Mouse (Mus musculus): Measurements from ENCODE around the gene Hoxc8. TPM values are rescaled to one million over a fixed set of nuclear protein-coding genes. Genes with fewer than 3 reads are reported as not detected.

The Hoxc8 gene
- polyA plus RNA-seq, 1 experiment from 2014 or later: not detected

GRCm38 (mm10) chr15:103000501-103000901, 10.1 kb downstream of the Hoxc8 start:
- Histone ChIP-seq H3K4me2 (ENCODE audit: low read depth, low read length) (0 out of 2 replicates have a peak overlapping the region, but pooled peaks have one; percentile 4), H3K27ac (ENCODE audit: low read length) (no peak overlapping the region), H3K27me3 (ENCODE audit: control insufficient read depth, insufficient read depth, low read length) (peaks cover 92% of the 10 kb centered on the region), H3K9ac (ENCODE audit: low read length) (no peak overlapping the region), H3K4me3 (ENCODE audit: low read length) (no peak overlapping the region), H3K9me3 (replicated peaks; ENCODE audit: control insufficient read depth, low read length) (no peaks in the 10 kb centered on the region), H3K36me3 (ENCODE audit: control insufficient read depth, insufficient read depth) (no peaks in the 10 kb centered on the region), H3K4me1 (ENCODE audit: control insufficient read depth, insufficient read depth, low read length) (peaks cover 10% of the 10 kb centered on the region; the same call in 1 of the 2 replicates)
- no peak for ATAC-seq (replicated peaks; ENCODE audit: extremely low read depth, insufficient read depth, low FRiP score)
- WGBS: 16% methylated on average over 24 of the region's 24 CpGs

- H3K4me1 ChIP-seq (ENCODE audit: control insufficient read depth, insufficient read depth, low read length): peaks cover 10% of the 10 kb centered on the region; the same call in 1 of the 2 replicates
- no peaks in the 10 kb centered on the region for H3K9me3 ChIP-seq (replicated peaks; ENCODE audit: control insufficient read depth, low read length)
- no peak overlapping the region for H3K27ac ChIP-seq (ENCODE audit: low read length)
- no peak overlapping the region for H3K9ac ChIP-seq (ENCODE audit: low read length)
- ATAC-seq (replicated peaks; ENCODE audit: extremely low read depth, insufficient read depth, low FRiP score): 0 out of 2 replicates have a peak, but pooled peaks have one; percentile 37
- no peaks in the 10 kb centered on the region for H3K36me3 ChIP-seq (ENCODE audit: control insufficient read depth, insufficient read depth)
- H3K4me3 ChIP-seq (ENCODE audit: low read length): no peak overlapping the region
- peak overlapping the region; percentile 6; the same call in 1 of the 2 replicates for H3K4me2 ChIP-seq (ENCODE audit: low read depth, low read length)
- 34% methylated on average over 2 of the region's 2 CpGs for WGBS
- H3K27me3 ChIP-seq (ENCODE audit: control insufficient read depth, insufficient read depth, low read length): peaks cover 93% of the 10 kb centered on the region
These were observed 11.0 kb downstream of the Hoxc8 start for GRCm38 (mm10) chr15:103001370-103001769.

GRCm38 (mm10) chr15:103002156-103002555, 11.7 kb downstream of the Hoxc8 start:
- Histone ChIP-seq H3K27ac (ENCODE audit: low read length) (no peak overlapping the region), H3K9ac (ENCODE audit: low read length) (no peak overlapping the region)

GRCm38 (mm10) chr15:103002821-103003448, 12.5 kb downstream of the Hoxc8 start:
- H3K4me2 ChIP-seq (ENCODE audit: low read depth, low read length): no peak overlapping the region
- H3K27ac ChIP-seq (ENCODE audit: low read length): no peak overlapping the region
- H3K4me1 ChIP-seq (ENCODE audit: control insufficient read depth, insufficient read depth, low read length): peaks cover 10% of the 10 kb centered on the region; the same call in 1 of the 2 replicates
- no peak for ATAC-seq (replicated peaks; ENCODE audit: extremely low read depth, insufficient read depth, low FRiP score)
- H3K4me3 ChIP-seq (ENCODE audit: low read length): no peak overlapping the region
- WGBS: 21% methylated on average over 13 of the region's 13 CpGs
- H3K9ac ChIP-seq (ENCODE audit: low read length): no peak overlapping the region
- H3K27me3 ChIP-seq (ENCODE audit: control insufficient read depth, insufficient read depth, low read length): peaks cover 94% of the 10 kb centered on the region
- H3K9me3 ChIP-seq (replicated peaks; ENCODE audit: control insufficient read depth, low read length): no peaks in the 10 kb centered on the region
- H3K36me3 ChIP-seq (ENCODE audit: control insufficient read depth, insufficient read depth): no peaks in the 10 kb centered on the region

More at GRCm38 (mm10) chr15:103002156-103002555, 11.7 kb downstream of the Hoxc8 start:
- Histone ChIP-seq H3K4me2 (ENCODE audit: low read depth, low read length) (no peak overlapping the region), H3K4me3 (ENCODE audit: low read length) (no peak overlapping the region), H3K36me3 (ENCODE audit: control insufficient read depth, insufficient read depth) (no peaks in the 10 kb centered on the region), H3K4me1 (ENCODE audit: control insufficient read depth, insufficient read depth, low read length) (peaks cover 10% of the 10 kb centered on the region; the same call in 1 of the 2 replicates), H3K9me3 (replicated peaks; ENCODE audit: control insufficient read depth, low read length) (no peaks in the 10 kb centered on the region), H3K27me3 (ENCODE audit: control insufficient read depth, insufficient read depth, low read length) (peaks cover 94% of the 10 kb centered on the region)
- ATAC-seq (replicated peaks; ENCODE audit: extremely low read depth, insufficient read depth, low FRiP score): no peak
- WGBS: 40% methylated on average over 4 of the region's 4 CpGs

- WGBS: 3% methylated on average over 17 of the region's 17 CpGs
- H3K9me3 ChIP-seq (replicated peaks; ENCODE audit: control insufficient read depth, low read length): no peaks in the 10 kb centered on the region
- H3K4me1 ChIP-seq (ENCODE audit: control insufficient read depth, insufficient read depth, low read length): peaks cover 4% of the 10 kb centered on the region; the same call in 1 of the 2 replicates
- H3K4me3 ChIP-seq (ENCODE audit: low read length): no peak overlapping the region
- no peaks in the 10 kb centered on the region for H3K36me3 ChIP-seq (ENCODE audit: control insufficient read depth, insufficient read depth)
- H3K27me3 ChIP-seq (ENCODE audit: control insufficient read depth, insufficient read depth, low read length): peaks cover 90% of the 10 kb centered on the region
- no peak for ATAC-seq (replicated peaks; ENCODE audit: extremely low read depth, insufficient read depth, low FRiP score)
- no peak overlapping the region for H3K9ac ChIP-seq (ENCODE audit: low read length)
- no peak overlapping the region for H3K4me2 ChIP-seq (ENCODE audit: low read depth, low read length)
- no peak overlapping the region for H3K27ac ChIP-seq (ENCODE audit: low read length)
These were observed 14.9 kb downstream of the Hoxc8 start for GRCm38 (mm10) chr15:103005308-103005707.

GRCm38 (mm10) chr15:103005797-103006196, 15.4 kb downstream of the Hoxc8 start:
- 9% methylated on average over 5 of the region's 5 CpGs for WGBS
- H3K27ac ChIP-seq (ENCODE audit: low read length): no peak overlapping the region

GRCm38 (mm10) chr15:103006326-103006725, 15.9 kb downstream of the Hoxc8 start:
- no peaks in the 10 kb centered on the region for H3K36me3 ChIP-seq (ENCODE audit: control insufficient read depth, insufficient read depth)
- no peak overlapping the region for H3K27ac ChIP-seq (ENCODE audit: low read length)
- peaks cover 3% of the 10 kb centered on the region; the same call in 1 of the 2 replicates for H3K4me1 ChIP-seq (ENCODE audit: control insufficient read depth, insufficient read depth, low read length)
- no peak overlapping the region for H3K9ac ChIP-seq (ENCODE audit: low read length)
- no peak overlapping the region for H3K4me2 ChIP-seq (ENCODE audit: low read depth, low read length)
- H3K27me3 ChIP-seq (ENCODE audit: control insufficient read depth, insufficient read depth, low read length): peaks cover 91% of the 10 kb centered on the region
- H3K4me3 ChIP-seq (ENCODE audit: low read length): no peak overlapping the region
- ATAC-seq (replicated peaks; ENCODE audit: extremely low read depth, insufficient read depth, low FRiP score): no peak
- no peaks in the 10 kb centered on the region for H3K9me3 ChIP-seq (replicated peaks; ENCODE audit: control insufficient read depth, low read length)
- 26% methylated on average over 1 of the region's 1 CpGs for WGBS

More at GRCm38 (mm10) chr15:103005797-103006196, 15.4 kb downstream of the Hoxc8 start:
- peaks cover 91% of the 10 kb centered on the region for H3K27me3 ChIP-seq (ENCODE audit: control insufficient read depth, insufficient read depth, low read length)
- no peaks in the 10 kb centered on the region for H3K9me3 ChIP-seq (replicated peaks; ENCODE audit: control insufficient read depth, low read length)
- no peak overlapping the region for H3K9ac ChIP-seq (ENCODE audit: low read length)
- ATAC-seq (replicated peaks; ENCODE audit: extremely low read depth, insufficient read depth, low FRiP score): no peak
- H3K4me3 ChIP-seq (ENCODE audit: low read length): no peak overlapping the region
- peaks cover 4% of the 10 kb centered on the region; the same call in 1 of the 2 replicates for H3K4me1 ChIP-seq (ENCODE audit: control insufficient read depth, insufficient read depth, low read length)
- H3K4me2 ChIP-seq (ENCODE audit: low read depth, low read length): no peak overlapping the region
- no peaks in the 10 kb centered on the region for H3K36me3 ChIP-seq (ENCODE audit: control insufficient read depth, insufficient read depth)

DNA sequence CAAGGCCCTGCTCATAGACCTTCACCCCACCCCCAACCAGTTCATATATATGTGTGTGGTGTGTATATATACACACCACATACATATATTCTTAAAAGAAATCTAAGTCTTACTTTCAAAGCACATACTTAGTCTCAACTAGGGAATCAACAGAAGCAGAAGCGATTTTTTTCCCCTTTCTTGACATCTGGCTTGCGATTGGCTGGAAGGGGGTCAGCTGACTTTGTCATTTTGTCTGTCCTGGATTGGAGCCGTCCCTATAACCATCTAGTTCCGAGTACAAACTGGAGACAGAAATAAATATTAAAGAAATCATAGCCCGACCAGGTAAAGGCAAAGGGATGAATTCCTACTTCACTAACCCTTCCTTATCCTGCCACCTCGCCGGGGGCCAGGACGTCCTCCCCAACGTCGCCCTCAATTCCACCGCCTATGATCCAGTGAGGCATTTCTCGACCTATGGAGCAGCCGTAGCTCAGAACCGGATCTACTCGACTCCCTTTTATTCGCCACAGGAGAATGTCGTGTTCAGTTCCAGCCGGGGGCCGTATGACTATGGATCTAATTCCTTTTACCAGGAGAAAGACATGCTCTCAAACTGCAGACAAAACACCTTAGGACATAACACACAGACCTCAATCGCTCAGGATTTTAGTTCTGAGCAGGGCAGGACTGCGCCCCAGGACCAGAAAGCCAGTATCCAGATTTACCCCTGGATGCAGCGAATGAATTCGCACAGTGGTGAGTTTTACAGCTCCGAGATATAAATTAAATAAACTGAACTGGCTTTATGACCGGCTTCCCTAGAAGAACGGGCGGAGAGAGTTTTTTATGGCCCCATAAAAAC, 19.1 kb downstream of the Hoxc8 start:
- Histone ChIP-seq H3K4me1 (ENCODE audit: control insufficient read depth, insufficient read depth, low read length) (no peaks in the 10 kb centered on the region; the same call in 1 of the 2 replicates), H3K9me3 (replicated peaks; ENCODE audit: control insufficient read depth, low read length) (no peaks in the 10 kb centered on the region), H3K27me3 (ENCODE audit: control insufficient read depth, insufficient read depth, low read length) (peaks cover 93% of the 10 kb centered on the region), H3K4me2 (ENCODE audit: low read depth, low read length) (no peak overlapping the region), H3K9ac (ENCODE audit: low read length) (no peak overlapping the region), H3K4me3 (ENCODE audit: low read length) (no peak overlapping the region), H3K27ac (ENCODE audit: low read length) (no peak overlapping the region), H3K36me3 (ENCODE audit: control insufficient read depth, insufficient read depth) (no peaks in the 10 kb centered on the region)
- no peak for ATAC-seq (replicated peaks; ENCODE audit: extremely low read depth, insufficient read depth, low FRiP score)
- WGBS: 3% methylated on average over 27 of the region's 27 CpGs

All from heart, embryonic 16.5 days (tissue).